Mouse (Mus musculus): Measurements from ENCODE around the gene Ggt5.

The Ggt5 gene

DNA sequence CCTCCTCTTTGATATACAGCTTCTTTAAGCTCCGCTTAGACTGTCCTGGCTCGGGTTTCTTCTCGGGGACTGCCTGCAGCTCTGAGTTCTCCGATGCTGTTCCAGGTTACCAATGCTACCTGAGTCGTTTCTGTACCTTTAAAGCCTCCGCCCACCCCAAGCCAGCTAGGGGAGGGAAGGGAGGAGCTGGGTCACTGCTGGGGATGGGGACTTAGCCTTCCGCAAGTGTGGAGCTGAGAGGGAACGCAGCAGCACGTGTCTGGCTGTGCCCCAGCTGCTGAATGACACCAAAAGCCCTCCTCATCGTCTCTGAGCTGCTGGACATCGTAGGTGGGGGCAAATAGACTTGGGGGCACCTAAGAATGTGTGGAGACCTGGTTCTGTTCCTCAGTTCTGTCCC lies 20.7 kb upstream of the Ggt5 start:
- CTCF ChIA-PET = no interaction called here

- CTCF ChIA-PET = no interaction called here
These were observed 20.3 kb upstream of the Ggt5 start for GRCm38 (mm10) chr10:75568851-75569250.

DNA sequence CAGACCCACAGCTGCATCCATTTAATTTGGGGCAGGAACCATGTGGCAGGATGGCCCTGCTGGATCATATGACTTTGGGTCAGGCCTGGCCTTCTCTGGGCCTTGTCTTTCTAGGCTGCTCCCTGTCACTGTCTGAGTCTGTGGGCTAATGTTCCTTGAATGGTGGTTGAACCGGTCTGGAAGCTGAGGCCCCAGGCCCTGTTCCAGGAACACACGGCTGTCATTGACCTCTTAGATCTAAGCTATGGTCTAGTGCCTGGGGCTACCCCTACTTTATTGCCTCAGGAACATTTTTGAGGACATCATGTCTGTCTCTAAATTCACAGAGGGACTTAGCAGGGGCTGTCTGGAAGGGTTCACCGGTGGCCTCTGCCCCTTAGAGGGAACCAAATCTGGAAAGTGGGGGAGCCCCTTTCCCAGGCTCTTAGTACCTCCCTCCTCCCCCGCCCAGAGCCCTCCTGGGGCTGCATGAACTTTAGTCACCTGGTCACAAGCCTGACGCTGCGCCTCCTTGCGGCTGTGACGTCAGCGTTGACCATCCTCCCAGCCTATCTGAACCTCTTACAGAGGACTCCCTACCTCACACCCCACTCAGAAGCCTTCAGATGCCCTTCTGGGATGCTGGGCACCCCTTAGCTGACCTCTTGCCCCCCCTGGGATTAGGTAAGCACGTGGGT lies 18.0 kb upstream of the Ggt5 start:
- CTCF ChIA-PET = interaction anchor here (0.5 kb wide), 1 partner anchor 194 kb away, joined by 3 read pairs; no protein-coding TSS in a partner anchor

- CTCF ChIA-PET = interaction anchor here (0.5 kb wide), 1 partner anchor 193 kb away, joined by 3 read pairs; no protein-coding TSS in a partner anchor
These were observed 17.2 kb upstream of the Ggt5 start for GRCm38 (mm10) chr10:75571937-75572336.

DNA sequence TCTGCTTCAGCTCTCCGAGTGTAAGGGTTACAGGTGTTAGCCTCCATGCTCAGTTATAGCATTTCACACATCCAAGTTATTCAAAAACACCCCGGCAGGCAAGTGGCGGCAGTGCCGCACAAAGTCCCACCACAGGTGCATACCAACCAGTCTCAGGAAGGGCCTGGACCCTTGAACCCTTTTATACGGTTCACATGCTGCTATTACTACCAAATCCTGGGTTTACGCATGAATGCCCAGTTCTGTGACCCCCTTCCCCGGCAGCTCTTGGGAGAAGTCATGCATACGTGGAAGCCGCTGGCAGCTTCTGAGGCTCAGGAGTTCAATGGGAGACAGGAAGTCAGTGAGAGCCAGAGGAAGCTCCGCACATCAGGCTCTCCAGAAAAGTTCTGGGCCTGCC lies 16.0 kb upstream of the Ggt5 start:
- CTCF ChIA-PET = no interaction called here

DNA sequence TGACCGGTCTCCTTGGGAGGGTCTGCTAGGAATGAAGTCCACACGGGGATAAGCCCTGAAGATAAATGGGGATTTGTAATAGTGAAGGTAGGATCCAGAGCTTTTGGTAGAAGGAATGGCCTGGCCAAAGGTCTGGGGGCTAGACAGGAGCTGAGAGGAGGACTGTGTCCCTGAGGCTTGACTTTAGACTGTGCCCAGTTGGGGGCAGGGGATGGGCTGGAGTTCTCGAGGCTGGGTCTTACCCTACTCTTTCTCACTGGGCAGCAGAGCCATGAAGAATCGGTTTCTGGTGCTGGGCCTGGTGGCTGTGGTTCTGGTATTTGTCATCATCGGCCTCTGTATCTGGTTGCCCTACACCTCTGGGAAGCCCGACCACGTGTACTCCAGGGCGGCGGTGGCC lies 15.2 kb upstream of the Ggt5 start:
- CTCF ChIA-PET = no interaction called here

DNA sequence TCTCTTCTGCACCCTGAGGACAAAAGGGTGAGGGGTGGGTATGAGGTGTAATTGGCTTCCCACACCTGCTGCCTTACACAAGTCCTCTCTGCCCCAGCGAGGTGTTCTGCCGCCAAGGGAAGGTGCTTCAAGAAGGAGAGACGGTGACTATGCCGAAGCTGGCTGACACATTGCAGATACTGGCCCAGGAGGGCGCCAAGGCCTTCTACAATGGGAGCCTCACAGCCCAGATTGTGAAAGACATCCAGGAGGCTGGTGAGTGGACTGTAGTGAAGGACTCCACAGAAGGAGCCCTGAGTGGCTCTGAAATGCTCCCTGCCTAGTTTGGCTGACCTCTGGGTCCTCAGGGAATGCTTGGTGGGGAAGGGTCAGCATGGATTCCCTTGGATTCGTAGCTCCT lies 10.0 kb upstream of the Ggt5 start:
- CTCF ChIA-PET = no interaction called here

- CTCF ChIA-PET = interaction anchor here (0.6 to 2.2 kb wide), 6 partner anchors 10 to 527 kb away, joined by 3 to 29 read pairs (median 5); no protein-coding TSS in a partner anchor
These were observed 3.1 kb upstream of the Ggt5 start for GRCm38 (mm10) chr10:75585876-75586552.

DNA sequence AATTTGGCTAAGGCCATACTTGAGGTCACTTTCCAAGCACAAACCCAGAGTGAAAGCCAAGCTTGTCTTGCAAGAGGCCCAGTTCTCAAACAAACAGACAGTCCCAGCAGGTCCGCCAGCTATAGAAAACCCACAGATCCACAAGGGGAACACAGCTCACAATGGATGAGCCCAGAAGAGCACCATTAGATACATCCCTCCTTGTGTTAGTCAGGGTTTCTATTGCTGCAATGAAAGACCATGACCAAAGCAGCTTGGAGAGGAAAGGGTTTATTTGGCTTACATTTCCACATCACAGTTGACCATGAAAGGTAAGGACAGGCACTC lies 2.6 kb upstream of the Ggt5 start:
- CTCF ChIA-PET = interaction anchor here (0.6 to 2.2 kb wide), 6 partner anchors 9 to 527 kb away, joined by 3 to 29 read pairs (median 5); no protein-coding TSS in a partner anchor

GRCm38 (mm10) chr10:75587781-75588180 lies 1.4 kb upstream of the Ggt5 start:
- CTCF ChIA-PET = interaction anchor here (0.6 to 2.2 kb wide), 3 partner anchors 48 to 398 kb away, joined by 3 to 29 read pairs (median 17); no protein-coding TSS in a partner anchor

DNA sequence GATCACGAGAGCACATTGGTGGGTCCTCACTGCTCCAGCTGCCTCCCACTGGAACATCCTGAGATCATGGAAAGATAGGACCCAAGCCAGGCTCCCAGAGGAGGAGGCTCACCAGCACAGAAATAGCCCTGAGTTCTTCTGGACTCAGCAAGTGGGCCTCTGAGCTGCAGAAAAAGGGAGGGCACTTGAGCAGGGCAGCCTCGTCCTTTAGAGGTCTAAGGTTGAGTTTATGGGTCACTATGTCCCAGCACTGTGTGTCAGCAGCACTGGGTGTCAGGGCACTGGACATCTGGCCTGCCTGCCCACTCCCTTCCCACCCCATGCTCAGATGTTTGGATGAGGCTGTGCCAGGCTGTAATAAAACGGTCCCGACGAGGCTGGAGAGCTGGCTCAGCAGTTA lies 804 bp upstream of the Ggt5 start:
- CTCF ChIA-PET = interaction anchor here (0.6 to 0.7 kb wide), 2 partner anchors 124 to 398 kb away, joined by 3 to 17 read pairs; no protein-coding TSS in a partner anchor

DNA sequence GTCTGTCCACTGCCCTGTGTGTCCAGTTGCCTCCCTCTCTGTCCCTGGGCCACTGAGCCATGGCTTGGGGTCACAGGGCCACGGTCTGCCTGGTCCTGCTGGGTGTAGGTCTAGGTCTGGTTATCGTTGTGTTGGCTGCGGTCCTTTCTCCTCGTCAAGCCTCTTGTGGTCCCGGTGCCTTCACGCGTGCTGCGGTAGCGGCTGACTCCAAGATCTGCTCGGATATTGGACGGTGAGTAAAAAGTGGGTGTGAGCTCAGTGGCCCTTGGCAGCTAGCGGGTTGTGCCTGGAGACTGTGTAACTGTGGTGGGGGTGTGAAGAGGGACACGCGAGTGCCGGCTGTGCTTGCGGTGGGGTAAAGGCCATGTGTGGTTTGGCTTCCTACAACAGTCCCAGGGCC lies 511 bp downstream of the Ggt5 start:
- CTCF ChIA-PET = interaction anchor here (1.0 kb wide), 1 partner anchor 46 kb away, joined by 3 read pairs; no protein-coding TSS in a partner anchor

GRCm38 (mm10) chr10:75591211-75591894 lies 2.2 kb downstream of the Ggt5 start:
- CTCF ChIA-PET = interaction anchor here (1.3 kb wide), 1 partner anchor 13 kb away, joined by 3 read pairs; no protein-coding TSS in a partner anchor

DNA sequence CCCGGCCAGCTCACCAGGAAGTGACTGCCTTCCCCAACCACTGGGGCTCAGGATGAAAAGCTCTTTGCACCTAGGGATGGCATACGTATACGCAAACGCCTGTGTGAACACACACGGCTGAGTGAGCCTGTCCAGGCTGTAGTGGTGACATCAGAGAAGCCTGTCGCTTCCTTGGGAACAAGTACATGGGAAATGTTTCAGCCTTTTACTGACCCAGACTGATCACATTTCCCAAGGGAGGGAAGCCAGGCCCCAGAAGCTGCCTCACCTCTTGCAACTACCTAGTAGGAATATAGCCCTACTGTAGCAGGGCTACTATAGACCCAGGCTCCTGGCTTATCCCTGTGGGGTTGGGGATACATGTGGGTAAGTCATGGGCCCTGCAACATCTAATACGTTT lies 3.4 kb downstream of the Ggt5 start:
- CTCF ChIA-PET = interaction anchor here (1.3 kb wide), 1 partner anchor 12 kb away, joined by 3 read pairs; no protein-coding TSS in a partner anchor

- CTCF ChIA-PET = interaction anchor here (0.6 to 1.0 kb wide), 2 partner anchors 10 to 20 kb away, joined by 5 read pairs; no protein-coding TSS in a partner anchor
These were observed 6.8 kb downstream of the Ggt5 start for GRCm38 (mm10) chr10:75595981-75596380.

DNA sequence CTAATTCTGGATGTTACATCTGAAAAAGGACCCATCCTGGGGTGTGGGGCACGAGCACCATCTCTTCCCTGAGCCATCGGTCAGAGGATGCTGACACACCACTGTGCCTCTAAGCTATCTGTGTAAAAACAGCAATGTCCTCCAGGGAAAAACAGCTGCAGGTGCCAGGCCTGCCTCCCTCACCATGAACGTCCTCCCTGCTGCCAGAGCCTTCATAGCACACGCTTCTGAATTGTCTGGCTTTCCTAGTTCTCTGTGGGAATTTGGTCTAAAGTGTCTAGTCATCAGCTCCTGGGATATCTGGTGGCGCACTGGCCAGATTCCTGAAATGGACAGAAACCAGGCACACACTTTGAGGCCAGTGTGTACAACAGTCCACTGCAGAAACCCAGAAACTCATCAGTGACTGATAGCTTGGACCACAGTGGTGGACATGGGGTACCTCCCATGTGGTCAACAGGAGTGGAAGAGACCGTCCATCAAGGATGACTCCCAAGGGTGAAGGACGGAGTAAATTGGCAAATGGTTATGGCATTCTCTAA lies 11.1 kb downstream of the Ggt5 start:
- CTCF ChIA-PET = no interaction called here

- CTCF ChIA-PET = interaction anchor here (0.8 to 1.6 kb wide), 3 partner anchors 8 to 34 kb away, joined by 3 to 4 read pairs (median 3); no protein-coding TSS in a partner anchor
These were observed 16.2 kb downstream of the Ggt5 start for GRCm38 (mm10) chr10:75605162-75605846.

DNA sequence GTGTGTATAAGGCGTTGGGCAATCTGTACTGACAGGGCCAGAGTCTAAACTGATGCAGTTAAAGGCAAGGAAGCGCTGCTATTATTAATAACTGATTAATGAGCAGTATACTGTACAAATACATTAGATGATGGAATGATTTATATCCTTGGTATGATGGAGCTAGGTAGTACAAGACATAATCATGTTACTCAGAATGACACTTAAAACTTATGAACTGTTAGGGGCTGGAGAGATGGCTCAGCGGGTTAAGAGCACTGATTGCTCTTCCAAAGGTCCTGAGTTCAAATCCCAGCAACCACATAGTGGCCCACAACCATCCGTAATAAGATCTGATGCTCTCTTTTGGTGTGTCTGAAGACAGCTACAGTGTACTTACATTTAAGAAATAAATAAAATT lies 18.1 kb downstream of the Ggt5 start:
- CTCF ChIA-PET = interaction anchor here (0.7 kb wide), 1 partner anchor 42 kb away, joined by 3 read pairs; no protein-coding TSS in a partner anchor

GRCm38 (mm10) chr10:75608975-75609374 lies 19.8 kb downstream of the Ggt5 start:
- CTCF ChIA-PET = no interaction called here

DNA sequence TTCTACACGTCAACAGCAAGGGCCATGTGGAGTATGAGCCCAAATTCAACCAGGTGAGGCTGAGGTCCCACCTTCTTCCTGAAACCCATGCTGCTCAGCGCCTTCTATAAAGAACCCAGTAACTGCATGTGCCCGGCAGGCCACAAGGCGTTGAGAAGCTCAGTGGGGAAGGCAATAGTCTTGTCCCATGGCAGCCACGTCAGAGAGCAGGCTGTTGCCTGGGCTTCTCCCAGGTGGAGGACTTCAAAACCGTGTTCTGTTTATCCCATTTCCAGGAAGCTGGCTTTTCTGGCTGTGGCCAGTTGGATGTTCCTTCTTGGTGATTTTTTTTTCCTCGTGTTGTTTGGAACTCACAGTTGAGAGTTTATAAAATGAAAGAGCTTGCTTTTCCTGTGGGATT lies 21.3 kb downstream of the Ggt5 start:
- CTCF ChIA-PET = no interaction called here

GRCm38 (mm10) chr10:75616044-75616443 lies 26.9 kb downstream of the Ggt5 start:
- CTCF ChIA-PET = no interaction called here

Measured in spleen, embryonic (tissue).